Mouse (Mus musculus) natural killer cell, adult 2 months (primary cell): ENCODE data around the gene Ezr.
"Not testable (repeated sequence)": the region's sequence is repeated elsewhere in the genome, so short reads cannot be mapped to it uniquely, and the experiment has no call there.

Experiments
- DNase-seq, 2 experiments: peaks; one replicate each; pipeline ENCODE4 v3.0.0; 2022; ENCODE audit warnings: low spot score in 2 of 2

Gene Ezr

DNA sequence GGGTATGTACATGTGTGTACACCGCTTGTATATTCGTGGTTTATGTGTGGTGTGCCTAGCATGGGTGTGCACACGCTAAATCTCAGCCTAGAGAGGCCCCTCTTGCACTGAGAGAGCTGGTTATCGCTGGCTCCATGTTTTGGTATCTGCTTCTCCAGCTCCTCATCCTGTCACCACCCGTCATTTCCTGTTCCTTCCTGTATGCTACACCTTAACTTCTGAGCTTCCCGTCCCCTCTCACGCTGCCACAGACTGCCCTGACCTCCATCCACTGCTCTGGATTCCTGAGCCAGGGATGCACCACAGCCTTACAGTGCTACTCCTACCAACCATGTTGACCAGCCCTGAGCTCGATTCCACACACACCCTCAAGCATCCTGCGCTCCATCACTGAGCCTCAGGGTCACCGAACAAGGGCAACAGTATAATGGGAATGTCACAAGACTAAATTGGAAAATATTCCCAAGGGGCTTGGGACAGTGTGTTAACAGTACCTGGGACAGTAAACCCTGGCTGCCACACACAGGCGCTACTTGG lies 39.5 kb downstream of the Ezr start:
- DNase-seq: no peak

GRCm38 (mm10) chr17:6742083-6743038 lies 40.2 kb downstream of the Ezr start:
- DNase-seq: no peak

- no peak for DNase-seq
These were observed 41.3 kb downstream of the Ezr start for GRCm38 (mm10) chr17:6741271-6741670.

GRCm38 (mm10) chr17:6740331-6741170 lies 42.0 kb downstream of the Ezr start:
- no peak for DNase-seq

DNA sequence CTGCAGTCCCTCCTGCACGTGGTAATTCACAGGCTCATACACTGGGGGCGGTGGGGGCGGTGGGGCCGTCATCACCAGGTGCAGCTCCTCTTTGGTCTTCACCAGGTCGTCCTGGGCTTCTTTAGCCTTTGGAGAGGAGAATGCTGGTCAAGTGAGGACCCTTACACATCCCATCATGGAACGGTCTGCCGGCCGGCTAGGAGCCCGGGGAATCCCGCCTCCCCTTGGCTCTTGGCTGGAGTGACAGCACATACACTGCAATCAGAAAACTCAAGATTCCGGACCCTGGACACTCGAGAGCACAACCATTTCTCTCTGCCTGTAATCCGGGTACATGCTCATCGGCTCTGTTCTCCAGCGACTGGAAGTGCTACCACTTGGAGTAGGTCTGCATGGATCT lies 42.8 kb downstream of the Ezr start:
- no peak for DNase-seq

DNA sequence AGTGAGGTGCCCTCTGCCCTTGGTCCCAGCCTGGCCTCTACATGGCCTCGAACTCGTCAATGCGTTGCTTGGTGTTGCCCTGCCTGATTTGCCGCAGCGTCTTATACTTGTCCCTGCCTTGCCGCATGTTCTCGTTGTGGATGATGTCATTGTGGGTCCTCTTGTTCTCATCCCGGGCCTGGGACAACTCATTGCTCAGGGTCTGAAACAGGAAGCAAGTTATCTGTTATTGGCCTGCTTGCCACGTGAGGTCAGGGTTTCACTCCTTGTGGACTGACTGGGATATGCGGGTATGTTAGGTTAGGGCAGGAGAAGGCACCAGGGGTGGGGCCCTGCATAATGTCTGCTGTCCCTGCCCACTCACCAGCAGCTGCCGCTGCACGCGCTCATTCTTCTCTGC lies 43.3 kb downstream of the Ezr start:
- no peak for DNase-seq

- DNase-seq: no peak
These were observed 43.7 kb downstream of the Ezr start for GRCm38 (mm10) chr17:6738836-6739235.

GRCm38 (mm10) chr17:6737273-6737997 lies 45.1 kb downstream of the Ezr start:
- peak in 1 of 2 experiments; percentile 15 for DNase-seq

- peak in 1 of 2 experiments; percentile 24 for DNase-seq
These were observed 46.0 kb downstream of the Ezr start for GRCm38 (mm10) chr17:6736306-6737272.

GRCm38 (mm10) chr17:6734746-6735441 lies 47.7 kb downstream of the Ezr start:
- DNase-seq: peak in 1 of 2 experiments; percentile 4

DNA sequence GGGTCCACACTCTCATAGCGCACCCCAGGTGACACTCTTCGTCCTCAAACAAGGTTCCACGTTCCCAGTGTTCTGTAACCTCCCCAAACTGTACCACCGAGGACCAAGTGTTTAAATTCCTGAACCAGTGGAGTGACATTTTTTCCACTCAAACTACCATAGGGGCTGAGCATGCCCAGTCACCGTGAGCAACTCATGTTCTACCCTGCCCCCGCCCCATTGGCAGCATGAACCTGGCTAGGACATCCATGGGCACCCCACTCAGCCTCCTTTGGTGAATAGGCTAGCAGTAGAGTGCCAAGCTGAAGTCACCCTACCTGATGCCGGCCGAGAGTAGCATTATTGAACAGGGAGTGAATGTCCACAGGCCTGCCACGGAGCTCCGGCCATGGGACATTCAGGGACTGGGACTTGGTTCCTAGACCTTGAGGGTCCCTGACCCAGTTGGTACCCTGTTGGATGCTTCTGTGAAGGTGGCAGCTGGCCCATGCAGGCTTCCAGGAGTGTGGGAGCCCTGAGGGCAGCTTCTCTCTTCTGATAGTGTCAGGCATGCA lies 49.2 kb downstream of the Ezr start:
- no peak for DNase-seq

DNA sequence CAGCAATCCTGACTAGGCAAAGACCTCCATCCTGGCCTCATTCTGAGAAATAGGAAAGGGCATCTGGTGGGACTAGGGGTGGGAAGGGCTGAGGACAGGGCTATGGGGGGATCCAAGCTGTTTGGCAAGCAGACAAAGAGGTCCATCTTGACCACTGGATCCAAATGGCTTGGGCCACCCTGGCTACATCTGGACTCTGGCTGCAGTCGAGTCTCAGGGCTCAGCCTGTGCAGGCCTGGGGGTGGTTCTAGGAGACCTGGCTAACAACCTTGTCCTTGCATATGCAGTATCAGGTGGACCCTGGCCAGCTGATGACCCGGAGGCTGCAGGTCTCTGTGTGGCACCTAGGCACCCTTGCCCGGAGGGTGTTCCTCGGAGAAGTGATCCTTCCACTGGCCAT lies 49.9 kb downstream of the Ezr start:
- DNase-seq: no peak

GRCm38 (mm10) chr17:6731634-6732033 lies 51.0 kb downstream of the Ezr start:
- no peak for DNase-seq

- peak in 1 of 2 experiments; percentile 0 for DNase-seq
These were observed 51.5 kb downstream of the Ezr start for GRCm38 (mm10) chr17:6731132-6731531.

GRCm38 (mm10) chr17:6729244-6729742 lies 53.3 kb downstream of the Ezr start:
- DNase-seq: no peak

GRCm38 (mm10) chr17:6727996-6728610 lies 54.5 kb downstream of the Ezr start:
- no peak for DNase-seq

- not testable (repeated sequence) for DNase-seq
These were observed 68.6 kb downstream of the Ezr start for GRCm38 (mm10) chr17:6713944-6714343.

GRCm38 (mm10) chr17:6713483-6713882 lies 69.1 kb downstream of the Ezr start:
- DNase-seq: not testable (repeated sequence)

DNA sequence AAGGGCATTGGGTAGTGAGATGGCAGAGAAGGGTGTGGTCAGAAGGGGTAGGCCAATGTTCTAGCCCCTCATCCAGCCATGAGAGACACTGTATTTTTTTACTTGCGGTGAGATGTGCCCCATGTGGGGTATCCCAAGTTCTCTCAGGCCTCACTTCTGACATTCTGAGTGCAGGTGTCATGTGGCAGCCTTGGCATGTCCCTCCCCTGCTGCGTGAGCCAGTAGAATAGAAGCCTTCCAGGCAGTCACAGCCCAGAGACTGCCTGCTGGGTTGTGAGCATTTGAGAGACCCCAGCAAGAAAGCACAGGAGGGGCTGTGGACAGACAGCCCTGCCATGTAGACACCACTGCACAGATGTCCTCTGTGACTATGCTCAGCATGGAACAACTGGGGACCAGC lies 74.4 kb downstream of the Ezr start:
- not testable (repeated sequence) for DNase-seq
